Mouse (Mus musculus) Muller cell, postnatal 12 days (primary cell): ENCODE results near the gene Tbcel.

Experiments
- DNase-seq: peaks from one replicate; pipeline ENCODE4 v3.0.0-alpha.2; 2015; ENCODE audit errors: inconsistent ontology term

The Tbcel gene

DNA sequence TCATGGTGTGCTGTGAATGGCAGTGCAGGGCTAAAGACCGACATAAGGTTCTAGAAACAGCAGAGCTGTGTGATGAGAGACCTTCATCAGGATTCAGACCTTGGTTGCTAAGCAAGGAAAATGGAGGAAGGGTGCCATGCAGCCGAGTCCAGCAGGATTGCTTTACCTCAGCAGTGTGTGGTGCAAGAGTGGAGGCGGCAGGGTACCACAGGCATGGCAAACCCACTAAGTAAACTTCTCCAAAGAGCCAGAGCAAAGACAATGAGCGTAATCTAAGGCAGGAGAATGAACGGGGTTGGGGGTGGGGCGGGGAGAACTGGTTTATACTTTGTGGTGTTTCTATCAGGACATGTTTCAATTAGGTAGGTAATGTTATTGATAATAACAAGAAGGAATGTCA, 58.6 kb downstream of the Tbcel start:
- DNase-seq, result no peak

DNA sequence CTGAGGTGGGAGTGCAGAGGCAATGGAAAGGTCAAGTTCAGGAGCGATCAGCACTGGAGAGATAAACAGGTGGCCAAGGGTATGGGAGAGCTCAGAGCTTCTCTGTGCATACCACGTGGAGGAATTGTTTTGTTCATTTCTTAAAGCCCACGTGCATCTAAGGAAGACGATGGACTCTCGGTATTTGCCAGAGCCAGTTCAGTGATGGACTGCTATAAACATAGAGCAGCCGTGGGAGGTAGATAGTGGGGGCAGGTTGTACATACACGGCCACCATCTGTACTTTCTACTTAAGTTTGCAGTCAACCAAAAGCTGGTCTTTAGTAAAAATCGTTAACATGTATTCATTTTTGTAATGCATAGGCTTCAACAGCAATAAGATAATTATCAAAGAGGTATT, 65.5 kb downstream of the Tbcel start:
- no peak for DNase-seq

DNA sequence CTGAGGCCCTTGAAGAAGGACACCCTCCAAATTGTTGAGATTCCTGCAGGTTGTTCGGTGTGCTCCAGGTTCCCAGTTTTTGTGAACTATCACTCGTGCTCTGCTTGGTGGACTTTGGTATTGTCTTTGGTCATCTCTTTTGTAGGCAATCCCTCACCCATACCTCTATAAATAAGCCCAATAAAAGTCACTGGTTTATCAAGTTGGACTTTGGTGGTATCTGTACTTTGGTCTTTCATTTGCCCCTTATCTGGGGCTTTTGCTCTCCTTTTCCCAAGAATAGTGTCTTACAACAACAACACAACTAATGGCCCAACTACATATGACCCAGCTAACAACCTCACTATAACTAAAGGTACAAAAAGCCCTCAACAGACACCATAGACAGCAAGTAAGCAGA, 66.4 kb downstream of the Tbcel start:
- DNase-seq, result no peak

DNA sequence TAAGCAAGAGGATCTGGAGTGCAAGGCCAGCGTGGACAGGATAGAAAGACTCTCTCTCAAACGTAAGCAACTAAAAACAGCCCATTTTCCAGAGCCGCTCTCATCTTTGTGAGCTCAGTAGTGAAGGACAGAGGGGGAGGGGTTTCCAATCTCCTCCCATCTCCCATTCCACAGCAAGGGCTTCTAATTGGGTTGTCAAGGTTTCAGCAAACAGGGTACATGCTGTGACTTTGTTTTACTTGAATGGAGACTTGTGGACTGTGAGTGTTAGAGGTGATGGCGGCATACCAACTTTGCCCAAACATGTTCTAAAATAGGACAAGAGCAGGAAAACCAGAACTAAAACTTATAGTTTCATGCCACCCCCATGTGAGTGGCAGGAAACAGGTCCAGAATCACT, 68.2 kb downstream of the Tbcel start:
- DNase-seq, result peak; percentile 43

DNA sequence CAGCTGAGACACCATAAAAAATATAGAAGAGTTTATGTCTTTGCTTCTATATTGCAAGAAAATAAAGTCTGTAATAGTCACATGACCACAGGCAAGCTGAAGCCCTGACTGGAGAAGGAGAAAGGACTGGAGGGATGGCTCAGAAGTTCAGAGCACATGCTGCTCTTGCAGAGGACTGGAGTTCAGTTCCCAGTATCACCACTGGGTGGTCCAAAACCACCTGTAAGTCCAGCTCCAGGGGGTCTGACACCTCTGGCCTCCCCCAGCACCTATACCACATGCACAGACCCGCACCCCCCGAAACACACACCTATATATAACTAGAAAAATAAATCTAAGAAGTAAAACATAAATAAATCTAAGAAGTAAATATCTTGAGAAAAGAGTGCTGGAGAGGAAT, 75.5 kb downstream of the Tbcel start:
- DNase-seq, result no peak

DNA sequence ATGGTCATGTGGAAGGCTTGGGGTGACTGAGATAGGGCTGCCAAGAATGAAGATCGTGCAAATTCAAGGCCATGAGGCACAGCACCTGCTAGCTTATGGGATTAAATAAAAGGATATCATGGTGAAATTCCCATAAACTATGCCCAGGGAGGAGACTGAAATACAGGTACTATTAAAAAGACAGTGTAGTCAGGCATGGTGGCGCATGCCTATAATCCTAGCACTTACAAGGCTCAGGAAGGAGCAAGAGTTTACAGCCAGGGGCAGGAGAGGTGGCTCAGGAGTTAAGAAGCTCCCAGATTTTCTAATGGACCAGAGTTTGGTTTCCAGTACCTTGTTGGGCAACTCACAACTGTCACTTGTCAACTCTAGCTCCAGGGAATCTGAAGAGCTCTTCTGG, 76.0 kb downstream of the Tbcel start:
- DNase-seq, result no peak

DNA sequence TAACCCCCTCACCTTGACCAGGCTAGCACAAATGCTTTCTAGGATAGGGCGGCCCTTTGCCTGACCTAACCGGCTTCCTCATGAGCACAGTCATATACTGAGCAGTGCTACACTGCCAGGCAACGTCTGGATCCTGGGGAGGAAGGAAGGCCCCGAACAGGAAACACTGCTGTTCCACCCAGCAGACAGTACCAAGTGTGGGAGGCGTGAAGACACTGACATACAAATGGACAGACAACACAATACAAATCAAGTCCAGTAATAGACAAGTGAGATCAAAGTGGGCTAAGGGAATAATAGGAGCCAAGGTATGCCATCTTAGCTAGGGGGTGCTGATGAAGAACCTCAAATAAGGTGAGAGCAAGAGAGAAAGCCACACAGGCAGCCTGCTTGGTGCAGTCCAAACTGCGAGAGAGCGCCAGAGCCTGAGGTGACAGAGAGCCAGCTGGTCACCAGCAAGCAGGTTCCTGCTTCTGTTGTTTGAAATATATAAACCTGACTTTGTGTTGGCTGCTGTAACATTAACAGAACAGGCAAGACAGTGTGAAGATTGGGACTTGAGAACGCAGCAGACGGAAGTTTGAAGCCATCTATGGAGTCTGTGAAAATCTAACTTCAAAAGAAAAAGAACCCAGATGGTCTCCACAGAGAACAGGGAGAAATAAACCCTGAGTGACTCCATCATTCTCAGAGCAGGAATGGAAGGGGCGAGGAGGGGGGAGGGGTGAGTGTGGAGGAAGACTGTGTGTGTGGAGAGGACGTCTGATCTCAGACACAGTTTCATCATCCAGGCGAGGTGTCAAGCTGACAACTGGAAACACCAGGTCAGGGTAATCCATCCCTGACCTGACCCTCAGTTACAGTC, 79.3 kb downstream of the Tbcel start:
- DNase-seq, result no peak

DNA sequence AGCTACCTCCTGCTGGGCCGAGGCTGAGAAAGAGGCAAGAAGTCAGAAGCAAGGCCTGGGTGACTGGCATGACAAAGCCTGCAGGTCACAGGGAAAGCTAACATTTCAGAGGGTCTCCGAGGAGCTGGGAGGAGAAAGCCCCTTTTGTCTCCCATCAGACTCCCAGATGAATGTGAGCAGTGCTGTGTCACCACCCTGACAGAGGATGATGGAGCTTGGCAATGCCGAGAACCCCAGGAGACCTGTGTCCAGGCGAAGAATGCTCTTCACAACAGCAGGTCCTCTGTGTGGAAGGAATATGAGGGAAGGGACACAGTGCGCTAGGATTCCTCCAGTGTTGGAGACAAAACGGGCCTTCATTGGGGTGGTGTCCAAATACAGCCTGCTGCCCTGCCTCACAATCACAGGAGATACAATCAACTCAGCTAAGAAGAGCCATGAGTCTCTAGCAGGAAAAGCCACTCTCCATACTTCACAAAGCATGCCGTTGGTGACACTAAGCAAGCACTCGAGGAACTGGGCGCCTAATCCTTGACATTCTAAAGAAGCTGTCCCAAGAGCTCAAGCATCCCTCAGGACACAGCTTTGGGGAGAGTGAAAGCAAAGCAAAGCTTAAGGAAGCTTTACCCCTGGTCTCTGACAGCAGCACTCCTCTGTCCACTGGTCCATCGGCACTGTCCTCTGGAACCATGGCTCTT, 80.8 kb downstream of the Tbcel start:
- no peak for DNase-seq

DNA sequence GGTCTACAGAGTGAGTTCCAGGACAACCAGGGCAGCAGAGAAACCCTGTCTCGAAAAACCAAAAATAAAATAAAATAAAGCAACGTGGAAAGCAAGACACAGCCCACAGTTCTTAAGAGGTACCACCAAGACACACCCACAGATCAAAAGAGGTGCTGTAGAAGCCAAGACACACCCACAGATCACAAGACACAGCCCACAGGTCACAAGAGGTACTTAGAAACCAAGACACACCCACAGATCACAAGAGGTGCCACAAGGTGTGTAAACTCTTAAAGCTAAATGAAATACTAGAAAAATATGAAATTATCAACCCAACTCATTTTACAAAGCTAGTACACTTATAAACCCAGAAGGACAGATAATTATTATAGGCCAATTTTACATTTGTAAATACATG, 84.0 kb downstream of the Tbcel start:
- DNase-seq, result no peak

DNA sequence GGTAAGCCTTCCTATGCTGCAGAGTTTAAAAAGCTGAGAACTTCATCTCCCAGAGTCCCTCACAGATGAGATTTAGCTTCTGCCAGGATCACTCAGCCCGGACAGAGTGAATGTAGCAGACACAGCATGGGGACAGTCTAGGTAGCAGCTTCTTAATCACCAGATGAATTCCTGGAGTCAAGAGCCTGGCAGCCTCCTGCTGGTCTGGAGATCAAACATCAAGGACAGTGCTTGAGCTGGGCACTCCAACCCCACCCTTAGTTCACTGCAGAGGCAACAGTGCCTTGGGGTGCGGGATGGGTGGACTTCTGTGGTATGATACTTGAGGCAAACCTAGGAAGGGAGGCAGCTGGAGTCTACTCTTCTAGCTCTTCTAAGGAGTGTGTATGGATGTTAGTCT, 87.9 kb downstream of the Tbcel start:
- DNase-seq, result no peak

DNA sequence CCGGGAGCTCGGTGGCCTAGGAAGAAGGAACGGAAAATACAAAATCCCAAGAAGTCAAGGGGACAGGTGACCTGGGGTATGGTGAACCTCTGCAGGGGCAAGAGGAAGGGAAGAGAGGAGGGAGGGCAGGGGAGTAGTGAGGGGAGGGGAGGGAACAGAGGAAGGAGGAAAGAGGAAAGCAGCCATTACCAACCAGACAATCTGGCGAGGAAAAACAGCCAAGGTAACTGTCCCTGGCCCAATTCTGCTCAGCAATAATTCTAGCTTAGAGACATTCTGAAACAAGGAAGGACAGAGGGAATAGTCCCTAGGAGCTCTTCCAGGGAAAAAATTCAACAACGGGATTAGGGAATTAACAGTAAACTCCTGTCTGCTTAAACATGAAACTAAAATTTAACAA, 88.8 kb downstream of the Tbcel start:
- no peak for DNase-seq

DNA sequence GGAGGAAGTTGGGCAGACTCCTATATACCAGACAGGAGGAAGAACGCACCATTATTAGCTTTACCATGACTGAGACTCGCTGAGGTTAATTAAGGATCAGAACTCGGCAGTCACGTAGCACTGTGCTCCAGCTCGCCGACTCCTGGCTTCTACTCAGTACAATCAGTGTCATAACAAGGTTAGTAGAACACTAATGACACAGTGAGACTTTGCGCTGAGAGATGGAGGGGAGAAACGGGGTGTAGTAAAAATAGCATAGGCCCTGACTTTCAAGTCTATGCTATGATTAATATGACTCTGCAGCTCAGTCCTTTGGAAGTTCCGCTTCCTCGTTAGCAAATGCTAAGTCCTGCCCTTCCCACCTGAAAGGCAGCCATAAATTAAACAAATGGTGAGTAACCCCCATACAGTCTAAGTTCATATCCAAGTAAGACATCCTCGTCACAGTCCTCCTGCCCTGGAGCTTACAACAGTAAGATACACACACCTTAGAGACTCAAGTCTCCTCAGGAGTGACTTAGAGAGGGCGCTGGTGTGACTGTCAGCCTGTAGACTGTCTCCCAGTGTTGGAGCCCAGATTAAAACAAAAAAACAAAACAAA, 90.2 kb downstream of the Tbcel start:
- DNase-seq, result no peak

DNA sequence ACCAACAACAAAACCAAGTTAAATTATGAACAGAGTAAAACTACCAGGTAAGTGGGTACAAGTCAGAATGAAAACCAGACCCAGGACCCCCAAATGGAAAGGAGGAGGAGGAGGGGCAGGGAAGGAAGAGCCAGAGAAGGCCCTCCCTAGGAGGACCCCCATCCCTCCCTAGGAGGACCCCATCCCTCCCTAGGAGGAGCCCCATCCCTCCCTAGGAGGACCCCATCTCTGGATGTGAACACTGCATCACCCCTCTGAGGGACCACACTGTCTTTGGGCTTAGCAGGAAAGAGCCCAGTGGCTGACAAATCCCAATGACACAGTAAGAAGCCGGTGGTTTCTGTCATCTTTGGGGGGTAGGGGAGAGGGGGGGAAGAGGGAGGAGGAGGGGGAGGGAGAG, 92.4 kb downstream of the Tbcel start:
- DNase-seq, result no peak

DNA sequence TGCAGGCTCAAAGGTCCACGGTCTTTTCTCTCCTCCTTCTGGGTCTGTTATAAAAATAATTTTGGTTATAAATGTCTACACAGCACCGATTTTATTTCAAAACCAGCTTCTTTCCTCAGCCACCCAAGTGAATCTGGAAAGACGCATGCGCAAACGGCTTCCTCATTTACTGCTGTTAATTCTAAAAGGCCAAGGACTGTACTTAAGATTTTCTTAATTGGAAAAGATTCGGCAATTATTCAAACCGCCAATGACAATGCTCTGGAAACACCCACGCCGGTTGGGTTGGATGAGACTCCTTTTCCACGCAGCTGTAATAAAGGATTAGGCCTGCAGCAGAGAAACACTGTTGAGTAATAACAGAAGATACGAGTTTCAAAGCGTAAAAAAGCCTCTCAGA, 94.3 kb downstream of the Tbcel start:
- DNase-seq, result peak; percentile 6

DNA sequence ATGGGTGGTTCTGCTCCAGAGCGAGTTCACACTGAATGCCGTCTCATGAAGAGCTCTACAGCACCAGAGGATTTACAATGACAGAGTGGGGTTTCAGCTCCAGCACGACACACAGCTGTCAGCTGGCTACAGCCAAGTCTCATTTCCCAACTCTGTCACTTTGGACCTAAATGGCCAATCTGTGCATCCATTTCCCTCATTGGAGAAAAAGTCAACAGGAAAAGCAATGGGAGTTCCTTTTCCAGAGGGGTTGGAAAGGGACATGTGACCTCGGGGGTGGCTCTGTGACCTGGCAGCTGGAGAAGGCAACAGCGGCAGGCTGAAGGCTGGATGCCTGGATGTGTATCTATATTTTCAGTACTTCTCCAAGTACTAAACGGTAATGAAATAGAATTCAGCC, 96.3 kb downstream of the Tbcel start:
- no peak for DNase-seq

DNA sequence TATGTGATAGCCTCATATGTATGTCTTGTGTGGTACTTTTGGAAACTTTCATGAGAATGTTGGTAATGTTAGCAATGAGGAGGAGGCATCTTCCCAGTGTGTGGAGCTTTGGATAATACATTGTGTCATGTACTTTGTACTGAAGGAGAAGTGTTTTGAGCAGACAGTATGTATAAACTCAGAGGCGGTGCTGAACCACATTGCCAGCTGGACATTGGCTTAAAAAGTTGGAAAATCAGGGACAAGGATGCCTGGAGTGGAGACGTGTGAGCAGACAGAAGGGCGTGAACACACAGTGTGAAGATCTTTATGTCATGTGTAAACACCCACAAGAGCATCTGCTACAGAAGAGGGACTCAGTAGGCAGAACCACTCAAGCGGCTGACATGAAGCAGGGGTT, 101.9 kb downstream of the Tbcel start:
- DNase-seq, result no peak

DNA sequence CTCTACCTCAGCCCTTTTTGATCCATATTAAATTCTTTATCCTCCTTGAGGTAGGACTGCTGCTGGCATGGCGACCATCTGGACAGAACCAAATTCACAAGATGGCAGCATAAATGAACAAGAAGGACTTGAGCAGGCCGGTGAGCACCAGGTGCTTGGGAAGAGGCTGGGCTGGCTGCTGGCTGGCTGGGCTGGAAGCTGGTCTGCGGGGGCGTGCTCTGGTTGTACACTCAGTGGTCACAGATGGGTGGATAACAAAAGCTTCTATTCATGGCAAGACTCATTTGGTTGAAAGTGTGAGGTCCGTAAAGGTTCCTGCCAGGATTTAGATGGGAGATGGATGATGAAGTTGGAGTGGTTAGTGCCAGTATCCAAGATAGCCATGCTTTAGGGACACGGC, 106.1 kb downstream of the Tbcel start:
- DNase-seq, result peak; percentile 72

DNA sequence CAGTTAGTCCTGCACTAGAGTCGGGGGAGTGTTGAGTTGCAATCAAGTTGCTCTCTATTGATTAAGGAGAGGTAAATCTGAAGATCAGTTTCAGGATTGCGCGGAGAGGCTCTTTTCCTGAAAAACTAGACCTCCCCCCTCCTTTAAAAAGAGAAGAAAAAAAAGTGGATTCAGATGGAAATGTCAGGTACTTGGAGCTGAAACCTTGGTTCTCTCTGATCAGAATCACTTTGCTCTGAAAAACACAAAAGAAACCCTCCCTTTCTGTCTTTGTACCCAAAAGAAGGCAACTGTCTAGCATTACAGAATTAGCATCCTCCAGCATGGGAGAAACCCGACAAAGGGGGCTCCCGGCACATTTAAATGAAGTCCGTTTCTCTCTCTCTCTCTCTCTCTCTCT, 107.8 kb downstream of the Tbcel start, which contains the start of gene Tecta:
Tecta (minus strand) TSS at position 101 of the 400 bp plus-strand sequence.
- no peak for DNase-seq

DNA sequence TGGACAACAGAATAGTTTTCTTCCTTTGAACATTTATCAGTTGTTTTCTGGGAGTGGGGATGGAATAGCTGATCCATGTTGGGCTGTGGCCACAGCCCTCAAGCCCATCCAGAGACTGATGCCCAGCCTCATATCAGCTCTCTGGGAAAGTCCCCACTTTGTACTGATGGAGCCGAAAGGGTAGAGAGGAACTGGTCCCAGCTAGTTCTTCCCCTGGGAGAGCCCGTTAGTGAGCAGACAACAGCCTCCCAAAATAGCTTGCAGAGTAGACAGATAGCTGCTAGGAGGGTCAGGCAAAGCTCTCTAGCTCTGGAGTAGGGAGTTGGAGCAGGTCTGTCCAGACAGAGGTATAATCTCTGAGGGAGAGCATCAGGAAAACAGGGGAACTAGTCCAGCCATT, 111.5 kb downstream of the Tbcel start:
- DNase-seq, result no peak

DNA sequence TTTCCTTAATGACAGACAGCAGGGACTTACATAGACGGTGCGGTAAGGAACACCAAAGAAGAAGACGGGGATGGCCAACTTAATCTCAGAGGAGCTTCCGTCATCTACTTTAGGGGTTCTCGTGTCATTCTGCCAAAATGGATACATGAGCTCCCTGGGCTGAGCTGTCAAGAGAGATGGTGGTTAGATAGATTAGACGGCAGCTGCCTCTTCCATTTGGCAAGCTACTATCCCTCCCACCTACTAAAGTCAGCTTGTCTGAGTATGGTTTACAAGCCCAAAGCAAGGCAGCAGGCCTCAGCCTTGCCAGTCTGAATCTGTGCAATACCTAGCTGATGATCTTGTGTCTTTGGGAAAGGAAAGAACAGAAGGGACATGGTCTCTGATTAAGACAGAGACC, 112.7 kb downstream of the Tbcel start:
- no peak for DNase-seq

DNA sequence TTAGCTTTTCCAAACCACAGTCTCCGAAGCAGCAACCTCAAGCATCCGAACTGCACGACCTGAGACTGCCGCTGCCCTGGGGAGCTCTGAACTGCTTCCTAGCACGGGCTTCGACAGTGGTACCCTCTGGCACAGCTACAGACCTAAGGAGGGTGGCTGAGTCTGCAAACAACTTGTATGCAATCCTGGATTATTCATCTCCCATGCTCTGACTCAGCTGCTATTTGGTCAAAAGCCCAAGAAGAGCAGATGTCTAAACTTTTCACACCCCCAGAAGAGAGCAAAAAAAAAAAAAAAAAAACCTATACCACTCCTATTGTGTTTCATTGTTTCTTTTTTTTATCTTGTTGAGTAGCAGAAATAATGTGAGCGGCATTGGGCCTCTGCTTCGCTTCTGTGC, 113.3 kb downstream of the Tbcel start:
- DNase-seq, result peak; percentile 18

DNA sequence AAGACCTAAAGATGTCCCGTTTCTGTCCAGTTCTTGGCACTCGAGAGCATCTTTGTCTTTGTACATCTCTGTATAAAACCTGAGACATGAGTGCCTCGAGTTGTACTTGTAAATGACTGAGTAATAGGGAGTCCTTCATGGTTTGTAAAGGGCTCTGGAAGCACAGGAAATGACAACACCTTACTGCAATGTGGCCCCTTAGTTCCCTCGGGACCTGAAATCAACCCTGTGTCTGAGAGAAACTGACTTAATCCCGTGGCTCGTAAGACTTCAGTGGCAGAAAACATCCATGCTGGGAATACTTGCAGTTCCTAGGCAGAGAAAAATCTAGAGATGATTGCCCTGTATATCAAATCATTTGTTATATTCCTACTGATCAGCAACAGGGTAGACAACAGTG, 114.7 kb downstream of the Tbcel start:
- DNase-seq, result peak; percentile 10

DNA sequence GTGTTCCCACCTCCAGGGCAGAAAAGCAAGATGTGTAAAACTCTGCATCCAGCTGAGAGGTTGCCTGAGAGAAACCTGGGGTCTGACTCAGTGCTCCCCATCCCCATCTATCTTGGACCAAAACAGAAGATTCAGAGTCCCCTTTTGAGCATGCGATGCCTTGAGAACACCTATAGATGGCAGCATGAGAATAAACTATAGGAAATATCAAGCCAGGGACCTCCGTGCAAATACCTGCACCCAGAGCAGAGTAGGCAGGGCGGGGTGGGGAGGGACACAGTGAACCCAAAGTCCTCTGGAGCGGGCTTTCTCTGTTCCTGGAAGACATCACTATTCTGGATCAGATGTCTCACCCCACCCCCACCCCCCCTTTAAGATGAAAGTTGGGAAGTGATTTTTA, 119.1 kb downstream of the Tbcel start:
- no peak for DNase-seq
